Mouse (Mus musculus) neural tube, embryonic 15.5 days (tissue): ENCODE measurements around the gene Abca13. TPM values are rescaled to one million over a fixed set of nuclear protein-coding genes. Genes with fewer than 3 reads are reported as not detected.

Experiments used
- ATAC-seq: fragments of 200-750 bp; cut with Nextera tagmentation; 2 replicates; pipeline ENCODE4 v1.8.0; 2017; ENCODE audit warnings: mild to moderate bottlenecking, moderate TSS enrichment, moderate library complexity; ENCODE audit not compliant: low FRiP score
- H3K27ac ChIP-seq: fragments of 300-500 bp; sonication (generic); replicated peaks from 2 replicates; pipeline ENCODE4 v1.5.1; 2015; ENCODE audit warnings: mild to moderate bottlenecking, inconsistent platforms
- H3K27me3 ChIP-seq: fragments of 300-500 bp; sonication (generic); replicated peaks from 2 replicates; pipeline ENCODE4 v1.6.1; 2015; ENCODE audit warnings: inconsistent platforms
- H3K36me3 ChIP-seq: fragments of 300-500 bp; sonication (generic); 2 replicates; pipeline ENCODE4 v1.6.1; 2015; ENCODE audit warnings: inconsistent platforms
- H3K4me1 ChIP-seq: fragments of 300-500 bp; sonication (generic); 2 replicates; pipeline ENCODE4 v1.6.1; 2015; ENCODE audit warnings: inconsistent platforms
- H3K4me2 ChIP-seq: fragments of 300-500 bp; sonication (generic); 2 replicates; pipeline ENCODE4 v1.6.1; 2015; ENCODE audit warnings: inconsistent platforms, mild to moderate bottlenecking, moderate library complexity
- H3K4me3 ChIP-seq: fragments of 300-500 bp; sonication (generic); replicated peaks from 2 replicates; pipeline ENCODE4 v1.5.1; 2015; ENCODE audit warnings: mild to moderate bottlenecking, inconsistent platforms
- H3K9ac ChIP-seq: fragments of 300-500 bp; sonication (generic); replicated peaks from 2 replicates; pipeline ENCODE4 v1.6.1; 2015; ENCODE audit warnings: mild to moderate bottlenecking, inconsistent platforms
- H3K9me3 ChIP-seq: fragments of 300-500 bp; sonication (generic); replicated peaks from 2 replicates; pipeline ENCODE4 v1.6.1; 2016; ENCODE audit warnings: inconsistent platforms
- WGBS: fragments of 180-500 bp; shearing (Covaris S2); methylation state at CpG from one replicate; pipeline ENCODE4 v1.1.7; 2015; ENCODE audit warnings: mixed read lengths; 5-methylcytosine and 5-hydroxymethylcytosine counted together
- polyA plus RNA-seq: library from polyadenylated mRNA; unstranded; fragments of >200 nt; fragmentation: Nextera tagmentation; extraction: Ambion mirVana; gene quantifications from 2 replicates; pipeline ENCODE4 v1.2.1, GENCODE M21; 2015

The Abca13 gene
- polyA plus RNA-seq, 1 experiment from 2014 or later = 0.01 TPM

GRCm38 (mm10) chr11:9616665-9617064 is 424.9 kb downstream of the Abca13 start:
- H3K4me1 ChIP-seq = no peaks in the 10 kb centered on the region
- H3K36me3 ChIP-seq = no peaks in the 10 kb centered on the region
- H3K4me2 ChIP-seq = no peak overlapping the region
- no peaks in the 10 kb centered on the region for H3K9me3 ChIP-seq
- no peaks in the 10 kb centered on the region for H3K27me3 ChIP-seq
- ATAC-seq = no peak
- no peak overlapping the region for H3K4me3 ChIP-seq
- WGBS = 34% methylated on average over 1 of the region's 1 CpGs
- no peak overlapping the region for H3K27ac ChIP-seq
- no peak overlapping the region for H3K9ac ChIP-seq

- Histone ChIP-seq H3K4me2 (no peak overlapping the region), H3K27ac (no peak overlapping the region), H3K27me3 (no peaks in the 10 kb centered on the region), H3K36me3 (no peaks in the 10 kb centered on the region), H3K4me1 (no peaks in the 10 kb centered on the region), H3K4me3 (no peak overlapping the region), H3K9ac (no peak overlapping the region), H3K9me3 (no peaks in the 10 kb centered on the region)
- 76% methylated on average over 1 of the region's 1 CpGs for WGBS
- no peak for ATAC-seq
Observed at GRCm38 (mm10) chr11:9619986-9620385, 428.2 kb downstream of the Abca13 start.

- Histone ChIP-seq H3K27me3 (no peaks in the 10 kb centered on the region), H3K9me3 (no peaks in the 10 kb centered on the region)
Observed at GRCm38 (mm10) chr11:9622888-9623287, 431.1 kb downstream of the Abca13 start.

GRCm38 (mm10) chr11:9624753-9625152 is 433.0 kb downstream of the Abca13 start:
- no peak for ATAC-seq
- H3K9ac ChIP-seq = no peak overlapping the region
- no peak overlapping the region for H3K4me3 ChIP-seq
- no peaks in the 10 kb centered on the region for H3K27me3 ChIP-seq
- no peaks in the 10 kb centered on the region for H3K9me3 ChIP-seq
- 83% methylated on average over 1 of the region's 1 CpGs for WGBS
- no peak overlapping the region for H3K27ac ChIP-seq
- no peak overlapping the region for H3K4me2 ChIP-seq
- no peaks in the 10 kb centered on the region for H3K36me3 ChIP-seq
- H3K4me1 ChIP-seq = no peaks in the 10 kb centered on the region

More at GRCm38 (mm10) chr11:9622888-9623287, 431.1 kb downstream of the Abca13 start:
- no peak for ATAC-seq
- no peak overlapping the region for H3K4me2 ChIP-seq
- no peak overlapping the region for H3K27ac ChIP-seq
- H3K4me3 ChIP-seq = no peak overlapping the region
- H3K4me1 ChIP-seq = no peaks in the 10 kb centered on the region
- no peak overlapping the region for H3K9ac ChIP-seq
- 90% methylated on average over 2 of the region's 2 CpGs for WGBS
- no peaks in the 10 kb centered on the region for H3K36me3 ChIP-seq

- no peak overlapping the region for H3K4me2 ChIP-seq
Observed at GRCm38 (mm10) chr11:9625812-9626211, 434.1 kb downstream of the Abca13 start.

GRCm38 (mm10) chr11:9647272-9647671 is 455.5 kb downstream of the Abca13 start:
- Histone ChIP-seq H3K9me3 (no peaks in the 10 kb centered on the region), H3K4me3 (no peak overlapping the region), H3K9ac (no peak overlapping the region), H3K36me3 (no peaks in the 10 kb centered on the region), H3K4me1 (no peaks in the 10 kb centered on the region; the same call in 1 of the 2 replicates), H3K27ac (no peak overlapping the region), H3K27me3 (no peaks in the 10 kb centered on the region), H3K4me2 (no peak overlapping the region)
- no peak for ATAC-seq
- WGBS = 76% methylated on average over 3 of the region's 3 CpGs

More at GRCm38 (mm10) chr11:9625812-9626211, 434.1 kb downstream of the Abca13 start:
- Histone ChIP-seq H3K4me3 (no peak overlapping the region), H3K36me3 (no peaks in the 10 kb centered on the region), H3K27ac (no peak overlapping the region), H3K27me3 (no peaks in the 10 kb centered on the region), H3K4me1 (no peaks in the 10 kb centered on the region), H3K9ac (no peak overlapping the region), H3K9me3 (no peaks in the 10 kb centered on the region)
- WGBS = 97% methylated on average over 1 of the region's 1 CpGs
- no peak for ATAC-seq

GRCm38 (mm10) chr11:9647991-9648390 is 456.2 kb downstream of the Abca13 start:
- Histone ChIP-seq H3K9ac (no peak overlapping the region), H3K27ac (no peak overlapping the region), H3K9me3 (no peaks in the 10 kb centered on the region; the same call in 1 of the 2 replicates), H3K4me3 (no peak overlapping the region), H3K4me1 (no peaks in the 10 kb centered on the region; the same call in 1 of the 2 replicates), H3K4me2 (no peak overlapping the region), H3K36me3 (no peaks in the 10 kb centered on the region), H3K27me3 (no peaks in the 10 kb centered on the region)
- WGBS = 73% methylated on average over 3 of the region's 3 CpGs
- no peak for ATAC-seq

GRCm38 (mm10) chr11:9666648-9667255 is 475.0 kb downstream of the Abca13 start:
- no peaks in the 10 kb centered on the region for H3K36me3 ChIP-seq
- H3K4me3 ChIP-seq = no peak overlapping the region
- no peak overlapping the region for H3K27ac ChIP-seq
- no peak overlapping the region for H3K9ac ChIP-seq
- no peak for ATAC-seq
- H3K27me3 ChIP-seq = no peaks in the 10 kb centered on the region
- no peaks in the 10 kb centered on the region for H3K9me3 ChIP-seq
- WGBS = 81% methylated on average over 3 of the region's 3 CpGs
- H3K4me2 ChIP-seq = no peak overlapping the region
- H3K4me1 ChIP-seq = no peaks in the 10 kb centered on the region

GRCm38 (mm10) chr11:9669430-9669829 is 477.7 kb downstream of the Abca13 start:
- no peak for ATAC-seq
- H3K9me3 ChIP-seq = no peaks in the 10 kb centered on the region
- H3K4me2 ChIP-seq = no peak overlapping the region
- no peak overlapping the region for H3K4me3 ChIP-seq
- no peaks in the 10 kb centered on the region for H3K36me3 ChIP-seq
- H3K9ac ChIP-seq = no peak overlapping the region
- no peaks in the 10 kb centered on the region for H3K27me3 ChIP-seq
- 78% methylated on average over 1 of the region's 1 CpGs for whole genome bisulfite sequencing
- no peaks in the 10 kb centered on the region for H3K4me1 ChIP-seq
- H3K27ac ChIP-seq = no peak overlapping the region

- no peaks in the 10 kb centered on the region for H3K9me3 ChIP-seq
- no peak overlapping the region for H3K4me2 ChIP-seq
- H3K36me3 ChIP-seq = no peaks in the 10 kb centered on the region
- 92% methylated on average over 2 of the region's 2 CpGs for WGBS
- H3K27me3 ChIP-seq = no peaks in the 10 kb centered on the region
- ATAC-seq = no peak
- H3K9ac ChIP-seq = no peak overlapping the region
- no peak overlapping the region for H3K4me3 ChIP-seq
- H3K27ac ChIP-seq = no peak overlapping the region
- no peaks in the 10 kb centered on the region for H3K4me1 ChIP-seq
Observed at GRCm38 (mm10) chr11:9684952-9685351, 493.2 kb downstream of the Abca13 start.

- WGBS = 42% methylated on average over 3 of the region's 3 CpGs
- H3K9ac ChIP-seq = no peak overlapping the region
- H3K9me3 ChIP-seq = no peaks in the 10 kb centered on the region
- no peak overlapping the region for H3K4me3 ChIP-seq
- H3K4me2 ChIP-seq = no peak overlapping the region
- H3K27ac ChIP-seq = no peak overlapping the region
- no peaks in the 10 kb centered on the region for H3K4me1 ChIP-seq
- no peaks in the 10 kb centered on the region for H3K27me3 ChIP-seq
- no peaks in the 10 kb centered on the region for H3K36me3 ChIP-seq
- no peak for ATAC-seq
Observed at GRCm38 (mm10) chr11:9705190-9705589, 513.4 kb downstream of the Abca13 start.

- ATAC-seq = no peak
- H3K27me3 ChIP-seq = no peaks in the 10 kb centered on the region
- no peak overlapping the region for H3K4me2 ChIP-seq
- 52% methylated on average over 2 of the region's 2 CpGs for WGBS
- H3K4me1 ChIP-seq = no peaks in the 10 kb centered on the region
- no peak overlapping the region for H3K4me3 ChIP-seq
- no peaks in the 10 kb centered on the region for H3K36me3 ChIP-seq
- no peak overlapping the region for H3K27ac ChIP-seq
- H3K9ac ChIP-seq = no peak overlapping the region
- H3K9me3 ChIP-seq = no peaks in the 10 kb centered on the region
Observed at GRCm38 (mm10) chr11:9727810-9728490, 536.2 kb downstream of the Abca13 start.
